Mouse (Mus musculus) myocyte (in vitro differentiated cells): ENCODE results near the gene Cfap46. TPM values are rescaled to one million over a fixed set of nuclear protein-coding genes. Genes with fewer than 3 reads are reported as not detected.
"Not testable (repeated sequence)": the region's sequence is repeated elsewhere in the genome, so short reads cannot be mapped to it uniquely, and the experiment has no call there.

ENCODE experiments used
- H3K27me3 ChIP-seq: one replicate; pipeline ENCODE4 v1.6.1; 2011; ENCODE audit not compliant: control insufficient read depth, insufficient read depth, insufficient read length
- H3K36me3 ChIP-seq: one replicate; pipeline ENCODE4 v1.6.1; 2011; ENCODE audit not compliant: control insufficient read depth, insufficient read depth
- H3K4me2 ChIP-seq: one replicate; pipeline ENCODE4 v1.6.1; 2011; ENCODE audit warnings: low read depth, control low read depth
- H3K4me3 ChIP-seq: one replicate; pipeline ENCODE4 v1.5.1; 2011; ENCODE audit warnings: mild to moderate bottlenecking, control low read depth, moderate library complexity
- H3K79me2 ChIP-seq: one replicate; pipeline ENCODE4 v1.6.1; 2011; ENCODE audit not compliant: control insufficient read depth, insufficient read depth
- H3ac ChIP-seq: one replicate; pipeline ENCODE4 v1.6.1; 2011; ENCODE audit not compliant: control insufficient read depth, insufficient read length
- CEBPB ChIP-seq: IDR thresholded peaks from 2 replicates; pipeline ENCODE4 v1.6.1; 2011; ENCODE audit warnings: mild to moderate bottlenecking, moderate library complexity; ENCODE audit not compliant: poor library complexity, insufficient read depth, severe bottlenecking
- E2F4 ChIP-seq: IDR thresholded peaks from one replicate; pipeline ENCODE4 v1.6.1; 2011; ENCODE audit warnings: mild to moderate bottlenecking, control low read depth, moderate library complexity; ENCODE audit not compliant: insufficient read depth
- MAX ChIP-seq: IDR thresholded peaks from one replicate; pipeline ENCODE4 v1.6.1; 2011; ENCODE audit warnings: low read depth, mild to moderate bottlenecking, control low read depth
- MYOD1 ChIP-seq, 3 experiments: IDR thresholded peaks; one replicate each; pipeline ENCODE4 v1.6.1; 2011; ENCODE audit warnings: control low read depth in 2 of 3, low read depth in 2 of 3, mild to moderate bottlenecking in 2 of 3, moderate library complexity in 1 of 3; ENCODE audit not compliant: insufficient read length in 2 of 3, control insufficient read depth in 1 of 3
- MYOG ChIP-seq, 3 experiments: IDR thresholded peaks; one replicate each; pipeline ENCODE4 v1.6.1; 2011; ENCODE audit warnings: control low read depth in 2 of 3, low read depth in 2 of 3, mild to moderate bottlenecking in 2 of 3; ENCODE audit not compliant: insufficient read length in 2 of 3, control insufficient read depth in 1 of 3, insufficient read depth in 1 of 3
- POLR2A ChIP-seq: IDR thresholded peaks from one replicate; pipeline ENCODE4 v1.6.1; 2011; ENCODE audit warnings: low read depth, mild to moderate bottlenecking, control low read depth, moderate library complexity; ENCODE audit not compliant: insufficient read length
- POLR2AphosphoS2 ChIP-seq: IDR thresholded peaks from one replicate; pipeline ENCODE4 v1.6.1; 2011; ENCODE audit warnings: low read depth, control low read depth; ENCODE audit not compliant: insufficient read length
- REST ChIP-seq: IDR thresholded peaks from one replicate; pipeline ENCODE4 v1.6.1; 2011; ENCODE audit warnings: mild to moderate bottlenecking, control low read depth, moderate library complexity; ENCODE audit not compliant: insufficient read depth, insufficient read length
- SRF ChIP-seq: IDR thresholded peaks from one replicate; pipeline ENCODE4 v1.6.1; 2011; ENCODE audit warnings: low read depth; ENCODE audit not compliant: control insufficient read depth, insufficient read length
- TCF12 ChIP-seq: IDR thresholded peaks from one replicate; pipeline ENCODE4 v1.6.1; 2011; ENCODE audit warnings: mild to moderate bottlenecking, control low read depth; ENCODE audit not compliant: poor library complexity, insufficient read depth, severe bottlenecking
- TCF3 ChIP-seq: IDR thresholded peaks from one replicate; pipeline ENCODE4 v1.6.1; 2011; ENCODE audit warnings: low read depth, control low read depth; ENCODE audit not compliant: insufficient read length
- USF1 ChIP-seq: IDR thresholded peaks from one replicate; pipeline ENCODE4 v1.6.1; 2011; ENCODE audit warnings: low read depth, mild to moderate bottlenecking, control low read depth, moderate library complexity
- polyA plus RNA-seq: library from polyadenylated mRNA; unstranded; fragments of >200 nt; fragmentation: generic; extraction: Trizol; gene quantifications from one replicate; pipeline ENCODE4 v1.2.1, GENCODE M21; 2012; ENCODE audit warnings: missing spikeins

Cfap46 gene
- polyA plus RNA-seq, 1 experiment: 0.11 TPM

- Histone ChIP-seq H3K27me3 (peaks cover 7% of the 10 kb centered on the region), H3ac (no peak overlapping the region), H3K4me2 (peak overlapping the region; percentile 52), H3K4me3 (peak overlapping the region; percentile 6), H3K79me2 (no peaks in the 10 kb centered on the region), H3K36me3 (no peaks in the 10 kb centered on the region)
- TF ChIP-seq REST (no peak), POLR2A (peak; percentile 46), POLR2AphosphoS2 (no peak)
Observed at GRCm38 (mm10) chr7:139676433-139676832, 7.2 kb downstream of the Cfap46 start.

DNA sequence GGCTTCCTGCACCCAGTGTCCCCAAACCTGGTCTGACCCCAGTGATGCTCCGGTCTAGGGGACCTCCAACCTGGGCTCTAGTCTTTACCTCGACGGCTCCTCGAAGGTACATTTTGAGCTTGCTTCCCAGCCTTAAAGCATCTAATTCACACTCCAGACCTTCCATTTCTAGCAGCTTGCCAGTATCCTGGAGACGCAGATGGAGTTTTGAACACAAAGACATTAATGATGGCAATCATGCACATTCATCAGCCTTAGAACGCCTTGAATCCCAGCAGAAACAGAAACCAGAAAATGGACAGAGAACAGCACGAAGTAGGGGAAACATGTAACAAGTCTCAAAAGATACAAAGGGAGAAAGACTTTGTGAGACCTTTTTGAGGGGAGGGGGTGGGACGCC, 16.7 kb downstream of the Cfap46 start:
- Histone ChIP-seq H3K79me2 (no peaks in the 10 kb centered on the region), H3ac (no peak overlapping the region), H3K27me3 (peaks cover 51% of the 10 kb centered on the region), H3K4me2 (no peak overlapping the region), H3K36me3 (no peaks in the 10 kb centered on the region), H3K4me3 (no peak overlapping the region)
- TF ChIP-seq USF1 (no peak), SRF (no peak), E2F4 (no peak), TCF12 (no peak), POLR2A (no peak), CEBPB (no peak), MYOG (IDR thresholded peaks at IDR 0.05; ENCODE audit: control insufficient read depth in 1 of 3, insufficient read depth in 1 of 3, insufficient read length in 2 of 3, low read depth in 2 of 3) (no peak), REST (no peak), MAX (no peak), POLR2AphosphoS2 (no peak), MYOD1 (IDR thresholded peaks at IDR 0.05; ENCODE audit: control insufficient read depth in 1 of 3, insufficient read length in 2 of 3, low read depth in 2 of 3) (no peak), TCF3 (no peak)

DNA sequence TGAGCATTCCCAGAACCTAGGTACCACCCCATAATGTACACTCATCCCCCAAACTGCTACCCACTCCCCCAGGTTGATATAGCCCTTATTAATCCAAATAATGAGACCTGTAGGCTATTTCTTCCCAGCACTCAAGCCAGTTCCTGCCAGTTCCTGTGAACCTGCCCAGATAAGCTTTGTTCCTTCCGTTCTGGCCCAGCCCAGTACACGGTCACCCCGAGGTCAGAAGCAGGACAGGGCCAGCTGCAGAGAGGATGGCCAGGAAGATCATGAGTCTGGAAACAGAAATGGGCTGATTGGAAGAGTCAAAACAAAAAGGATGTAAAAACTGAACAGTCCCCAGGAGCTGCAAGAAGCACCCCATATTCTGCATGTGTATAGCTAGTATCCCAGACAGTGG, 20.3 kb downstream of the Cfap46 start:
- Histone ChIP-seq H3K27me3 (peaks cover 51% of the 10 kb centered on the region), H3K79me2 (no peaks in the 10 kb centered on the region)
- TF ChIP-seq TCF3 (no peak), MYOG (IDR thresholded peaks at IDR 0.05; ENCODE audit: control insufficient read depth in 1 of 3, insufficient read depth in 1 of 3, insufficient read length in 2 of 3, low read depth in 2 of 3) (no peak), MAX (no peak), E2F4 (no peak), CEBPB (no peak), SRF (no peak), REST (no peak), POLR2AphosphoS2 (no peak), POLR2A (no peak), MYOD1 (IDR thresholded peaks at IDR 0.05; ENCODE audit: control insufficient read depth in 1 of 3, insufficient read length in 2 of 3, low read depth in 2 of 3) (no peak)

GRCm38 (mm10) chr7:139659901-139660300, 23.7 kb downstream of the Cfap46 start:
- peaks cover 27% of the 10 kb centered on the region for H3K27me3 ChIP-seq
- not testable (repeated sequence) for H3K4me2 ChIP-seq, H3K36me3 ChIP-seq, H3ac ChIP-seq, H3K79me2 ChIP-seq, H3K4me3 ChIP-seq

More for the DNA sequence above, 20.3 kb downstream of the Cfap46 start:
- Histone ChIP-seq H3ac (no peak overlapping the region), H3K36me3 (no peaks in the 10 kb centered on the region), H3K4me2 (no peak overlapping the region), H3K4me3 (no peak overlapping the region)

DNA sequence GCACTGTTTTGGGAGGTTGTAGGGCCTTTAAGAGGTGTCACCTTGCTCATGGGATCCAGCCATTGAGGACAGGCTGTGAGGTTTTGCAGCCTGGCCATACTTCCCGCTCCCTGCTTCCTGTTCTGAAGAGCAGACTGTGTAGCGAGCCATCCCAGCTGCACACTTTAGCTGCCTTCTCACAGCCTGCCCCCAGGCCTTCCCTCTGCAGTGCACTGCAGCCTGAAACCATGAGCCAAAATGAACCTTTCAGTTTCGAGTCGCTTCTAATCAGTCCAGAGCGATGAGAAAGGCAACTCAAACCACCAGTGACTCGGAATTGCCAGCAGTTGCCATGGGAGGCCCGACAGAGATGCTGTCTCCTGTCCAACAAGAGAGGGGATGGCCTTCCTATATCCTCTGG, 33.9 kb downstream of the Cfap46 start:
- Histone ChIP-seq H3K27me3 (peaks cover 45% of the 10 kb centered on the region), H3K4me2 (no peak overlapping the region)
- TF ChIP-seq MYOD1 (IDR thresholded peaks at IDR 0.05; ENCODE audit: control insufficient read depth in 1 of 3, insufficient read length in 2 of 3, low read depth in 2 of 3) (no peak), POLR2A (no peak), MAX (no peak), REST (no peak), USF1 (no peak)

More for the DNA sequence above, 33.9 kb downstream of the Cfap46 start:
- Histone ChIP-seq H3ac (no peak overlapping the region), H3K79me2 (no peaks in the 10 kb centered on the region), H3K4me3 (no peak overlapping the region), H3K36me3 (no peaks in the 10 kb centered on the region)
